Mouse (Mus musculus): Measurements from ENCODE around the gene Chaf1a. TPM values are rescaled to one million over a fixed set of nuclear protein-coding genes. Genes with fewer than 3 reads are reported as not detected.
A peak's percentile ranks its signal among the peaks of the same experiment; 100 is the strongest.

Chaf1a gene
- polyA plus RNA-seq, 1 experiment from 2014 or later, result 6.5 TPM

DNA sequence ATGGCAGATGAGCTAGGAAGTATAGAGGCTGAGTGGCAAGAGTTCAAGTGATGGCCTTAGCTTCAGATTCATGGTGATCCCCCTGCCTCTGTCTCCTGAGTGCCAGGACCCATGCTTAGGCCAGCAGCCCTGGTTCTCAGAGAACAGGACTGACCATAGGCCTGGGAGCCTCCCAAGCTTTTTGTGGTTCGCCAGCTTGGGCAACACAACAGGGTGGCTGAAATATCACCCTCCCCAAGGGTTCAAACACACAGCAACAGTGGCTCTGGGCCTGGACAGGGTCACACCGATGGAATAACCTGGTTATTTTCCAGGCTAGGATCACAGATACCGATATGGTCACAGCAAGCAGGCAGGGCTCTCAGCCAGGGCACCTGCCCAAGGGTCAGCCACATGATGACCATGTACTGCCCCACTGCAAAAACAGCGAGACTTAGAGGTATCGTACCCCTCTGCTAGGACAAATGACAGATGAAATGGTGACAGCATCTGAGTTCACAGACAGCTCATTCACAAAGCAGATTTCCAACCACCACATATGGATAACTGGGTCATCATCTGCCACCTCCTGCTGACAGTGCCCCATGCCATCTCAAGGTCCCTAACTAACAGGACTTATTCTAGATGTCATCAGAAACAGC is 12.3 kb upstream of the Chaf1a start:
- no peak for ATAC-seq
- DNase-seq, result no peak
- no peaks in the 10 kb centered on the region for H3K9me3 ChIP-seq (ENCODE audit: low read length)
- TF ChIP-seq EP300 (IDR thresholded peaks at IDR 0.05; ENCODE audit: low read depth) (no peak), CTCF (IDR thresholded peaks at IDR 0.05; ENCODE audit: low read depth) (no peak)
- no peak overlapping the region for H3K27ac ChIP-seq (ENCODE audit: low read depth)
- H3K9ac ChIP-seq (replicated peaks), result no peak overlapping the region
- peaks cover 13% of the 10 kb centered on the region for H3K36me3 ChIP-seq (replicated peaks; ENCODE audit: insufficient read depth, low read length)
- peaks cover 36% of the 10 kb centered on the region for H3K4me1 ChIP-seq (ENCODE audit: insufficient read depth)
- 81% methylated on average over 5 of the region's 5 CpGs for WGBS (ENCODE audit: insufficient replicate concordance)
- no peak overlapping the region for H3K4me2 ChIP-seq (ENCODE audit: low read depth, low read length)
- no peaks in the 10 kb centered on the region for H3K27me3 ChIP-seq (ENCODE audit: insufficient read depth, low read length)
- no peak overlapping the region for H3K4me3 ChIP-seq (ENCODE audit: low read depth, low read length)

DNA sequence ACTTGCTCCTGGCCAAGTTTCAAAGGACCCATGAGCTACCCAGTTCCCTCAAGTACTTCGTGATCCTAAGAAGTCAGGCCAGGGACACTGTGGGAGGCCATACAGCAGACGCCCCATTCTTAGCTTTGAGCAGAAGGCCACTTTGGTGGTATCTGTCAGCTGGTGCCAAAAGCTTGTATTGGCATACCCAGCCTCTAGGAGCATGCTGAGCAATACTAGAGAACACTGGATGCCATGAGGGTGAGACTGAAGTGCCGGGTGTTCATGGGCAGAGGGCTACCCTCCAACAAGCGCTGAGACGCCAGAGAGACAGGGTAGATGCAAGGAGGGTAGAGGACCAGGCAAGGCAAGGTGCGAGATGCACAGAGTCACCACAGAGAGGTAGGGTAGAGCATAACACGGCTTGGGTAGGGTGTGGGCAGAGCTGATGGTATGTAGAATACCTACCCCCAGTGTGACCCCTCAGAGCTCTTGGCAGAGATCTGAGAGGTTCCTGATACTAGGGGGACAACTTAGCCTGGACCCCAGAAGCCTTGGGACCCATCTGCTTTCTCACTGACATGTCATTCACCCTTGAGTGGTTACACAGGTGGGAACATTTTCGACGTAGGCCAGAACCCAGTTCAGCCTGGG is 9.9 kb upstream of the Chaf1a start:
- DNase-seq (no peak), ATAC-seq (no peak)
- Histone ChIP-seq H3K4me3 (ENCODE audit: low read depth, low read length) (no peak overlapping the region), H3K36me3 (replicated peaks; ENCODE audit: insufficient read depth, low read length) (peaks cover 18% of the 10 kb centered on the region), H3K4me2 (ENCODE audit: low read depth, low read length) (no peak overlapping the region), H3K4me1 (ENCODE audit: insufficient read depth) (peaks cover 46% of the 10 kb centered on the region), H3K27ac (ENCODE audit: low read depth) (peak overlapping the region; percentile 86; the same call in 1 of the 2 replicates), H3K27me3 (ENCODE audit: insufficient read depth, low read length) (no peaks in the 10 kb centered on the region), H3K9ac (replicated peaks) (0 out of 2 replicates have a peak overlapping the region, but pooled peaks have one; percentile 12), H3K9me3 (ENCODE audit: low read length) (no peaks in the 10 kb centered on the region)
- 84% methylated on average over 9 of the region's 9 CpGs for WGBS (ENCODE audit: insufficient replicate concordance)
- no peak for TF ChIP-seq EP300 (IDR thresholded peaks at IDR 0.05; ENCODE audit: low read depth)
- no peak for TF ChIP-seq CTCF (IDR thresholded peaks at IDR 0.05; ENCODE audit: low read depth)

DNA sequence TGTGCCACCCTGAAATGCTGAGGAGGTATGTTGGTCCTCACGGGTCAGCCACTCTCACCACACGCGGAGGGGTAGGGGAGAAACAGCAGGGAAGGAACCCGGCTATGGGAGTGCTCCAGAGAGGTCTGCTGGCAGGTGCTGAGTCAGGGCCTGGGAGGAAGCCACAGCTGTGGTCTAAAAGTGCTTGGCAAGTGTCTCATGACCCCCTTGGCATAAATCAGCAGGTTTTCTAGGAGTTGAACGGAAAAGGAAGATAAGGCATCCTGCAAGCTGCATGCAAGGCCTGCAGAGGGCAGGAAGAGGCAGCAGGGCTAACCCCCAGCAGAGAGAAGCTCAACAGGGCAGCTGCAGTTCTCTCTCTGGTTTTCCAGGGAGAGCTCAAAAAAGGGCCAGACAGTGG is 9.3 kb upstream of the Chaf1a start:
- H3K4me2 ChIP-seq (ENCODE audit: low read depth, low read length), result no peak overlapping the region
- peak overlapping the region; percentile 86 for H3K27ac ChIP-seq (ENCODE audit: low read depth)
- DNase-seq, result peak; percentile 40
- H3K27me3 ChIP-seq (ENCODE audit: insufficient read depth, low read length), result no peaks in the 10 kb centered on the region
- 0 out of 2 replicates have a peak overlapping the region, but pooled peaks have one; percentile 12 for H3K9ac ChIP-seq (replicated peaks)
- H3K36me3 ChIP-seq (replicated peaks; ENCODE audit: insufficient read depth, low read length), result peaks cover 18% of the 10 kb centered on the region
- H3K9me3 ChIP-seq (ENCODE audit: low read length), result no peaks in the 10 kb centered on the region
- ATAC-seq, result peak; percentile 33
- H3K4me1 ChIP-seq (ENCODE audit: insufficient read depth), result peaks cover 46% of the 10 kb centered on the region
- TF ChIP-seq EP300 (IDR thresholded peaks at IDR 0.05; ENCODE audit: low read depth) (peak; percentile 60), CTCF (IDR thresholded peaks at IDR 0.05; ENCODE audit: low read depth) (peak; percentile 54)
- H3K4me3 ChIP-seq (ENCODE audit: low read depth, low read length), result no peak overlapping the region
- 36% methylated on average over 5 of the region's 5 CpGs for WGBS (ENCODE audit: insufficient replicate concordance)

DNA sequence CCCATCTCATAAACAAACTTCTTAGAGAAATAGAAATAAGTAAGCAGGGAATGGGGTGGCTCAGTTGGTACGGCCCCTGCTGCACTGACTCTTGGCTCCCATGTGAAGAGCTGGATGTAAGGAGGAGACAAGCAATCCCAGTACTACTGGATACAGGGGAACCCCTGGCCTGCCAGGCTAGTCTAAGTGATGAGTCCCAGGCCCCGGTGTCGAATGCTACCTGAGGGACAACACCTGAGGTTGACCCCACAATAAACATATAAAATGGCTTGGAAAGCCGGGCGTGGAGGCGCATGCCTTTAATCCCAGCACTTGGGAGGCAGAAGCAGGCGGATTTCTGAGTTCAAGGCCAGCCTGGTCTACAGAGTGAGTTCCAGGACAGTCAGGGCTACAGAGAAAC is 8.8 kb upstream of the Chaf1a start:
- Histone ChIP-seq H3K4me3 (ENCODE audit: low read depth, low read length) (no peak overlapping the region), H3K9ac (replicated peaks) (no peak overlapping the region), H3K9me3 (ENCODE audit: low read length) (no peaks in the 10 kb centered on the region), H3K27ac (ENCODE audit: low read depth) (peak overlapping the region; percentile 86), H3K4me1 (ENCODE audit: insufficient read depth) (peaks cover 46% of the 10 kb centered on the region), H3K27me3 (ENCODE audit: insufficient read depth, low read length) (no peaks in the 10 kb centered on the region), H3K36me3 (replicated peaks; ENCODE audit: insufficient read depth, low read length) (peaks cover 18% of the 10 kb centered on the region), H3K4me2 (ENCODE audit: low read depth, low read length) (no peak overlapping the region)
- TF ChIP-seq CTCF (IDR thresholded peaks at IDR 0.05; ENCODE audit: low read depth), result no peak
- TF ChIP-seq EP300 (IDR thresholded peaks at IDR 0.05; ENCODE audit: low read depth), result no peak
- DNase-seq (peak; percentile 12), ATAC-seq (no peak)
- 77% methylated on average over 7 of the region's 7 CpGs for WGBS (ENCODE audit: insufficient replicate concordance)

- DNase-seq, result peak; percentile 32
- WGBS (ENCODE audit: insufficient replicate concordance), result 63% methylated on average over 6 of the region's 6 CpGs
- H3K36me3 ChIP-seq (replicated peaks; ENCODE audit: insufficient read depth, low read length), result peaks cover 18% of the 10 kb centered on the region
Measured at GRCm38 (mm10) chr17:56032127-56032733, 8.0 kb upstream of the Chaf1a start.

GRCm38 (mm10) chr17:56032831-56033230 is 7.4 kb upstream of the Chaf1a start:
- H3K27ac ChIP-seq (ENCODE audit: low read depth), result peak overlapping the region; percentile 86
- TF ChIP-seq EP300 (IDR thresholded peaks at IDR 0.05; ENCODE audit: low read depth), result no peak
- TF ChIP-seq CTCF (IDR thresholded peaks at IDR 0.05; ENCODE audit: low read depth), result 0 out of 2 replicates have a peak, but pooled peaks have one; percentile 4
- H3K36me3 ChIP-seq (replicated peaks; ENCODE audit: insufficient read depth, low read length), result peaks cover 18% of the 10 kb centered on the region
- WGBS (ENCODE audit: insufficient replicate concordance), result 41% methylated on average over 7 of the region's 7 CpGs
- H3K9me3 ChIP-seq (ENCODE audit: low read length), result no peaks in the 10 kb centered on the region
- peak overlapping the region; percentile 42 for H3K4me2 ChIP-seq (ENCODE audit: low read depth, low read length)
- 0 out of 2 replicates have a peak overlapping the region, but pooled peaks have one; percentile 17 for H3K9ac ChIP-seq (replicated peaks)
- H3K4me1 ChIP-seq (ENCODE audit: insufficient read depth), result peaks cover 49% of the 10 kb centered on the region
- H3K27me3 ChIP-seq (ENCODE audit: insufficient read depth, low read length), result no peaks in the 10 kb centered on the region
- DNase-seq (peak; percentile 21), ATAC-seq (no peak)
- no peak overlapping the region for H3K4me3 ChIP-seq (ENCODE audit: low read depth, low read length)

More at GRCm38 (mm10) chr17:56032127-56032733, 8.0 kb upstream of the Chaf1a start:
- H3K27me3 ChIP-seq (ENCODE audit: insufficient read depth, low read length), result no peaks in the 10 kb centered on the region
- H3K9me3 ChIP-seq (ENCODE audit: low read length), result no peaks in the 10 kb centered on the region
- H3K4me3 ChIP-seq (ENCODE audit: low read depth, low read length), result no peak overlapping the region
- peak; percentile 44 for ATAC-seq
- H3K4me1 ChIP-seq (ENCODE audit: insufficient read depth), result peaks cover 50% of the 10 kb centered on the region
- H3K27ac ChIP-seq (ENCODE audit: low read depth), result peak overlapping the region; percentile 86
- TF ChIP-seq CTCF (IDR thresholded peaks at IDR 0.05; ENCODE audit: low read depth) (no peak), EP300 (IDR thresholded peaks at IDR 0.05; ENCODE audit: low read depth) (peak; percentile 60)
- peak overlapping the region; percentile 45 for H3K9ac ChIP-seq (replicated peaks)
- H3K4me2 ChIP-seq (ENCODE audit: low read depth, low read length), result peak overlapping the region; percentile 42
